29 mouse cellular contexts compared by ENCODE assay signal in the genomic region with DNA sequence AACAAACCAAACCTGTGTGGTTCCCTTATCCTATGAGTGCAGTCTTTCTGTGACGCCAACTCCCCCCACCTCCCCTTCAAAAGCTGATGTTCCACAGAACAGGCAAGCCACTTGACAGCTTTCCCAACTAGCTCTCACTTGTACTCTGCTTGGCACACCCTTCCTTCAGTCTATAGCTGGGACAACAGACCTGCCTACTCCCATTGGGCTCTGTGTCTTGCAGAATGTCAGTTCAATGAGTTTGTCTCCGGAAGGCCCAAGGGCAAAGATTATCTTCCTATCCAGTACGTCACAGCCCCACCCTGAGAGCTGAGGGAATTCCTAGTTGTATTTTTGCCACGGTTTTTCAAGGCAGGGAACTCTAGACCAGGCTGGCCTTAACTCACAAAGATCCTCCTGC. TPM values are rescaled to one million over a fixed set of nuclear protein-coding genes. Genes with fewer than 3 reads are reported as not detected.
DNase-seq lines count a peak whose midpoint lies in the region; ATAC-seq and TF ChIP-seq lines count a peak whose summit lies in the region.
"Had no signal": no experiment of that assay in that cellular context is flagged by ENCODE, and none has a peak within 500 bp of the region (broad histone marks: within the 10 kb centered on the region; RNA-seq: fewer than 3 reads in every experiment).

No protein-coding gene starts in this region.

- no peaks in the 10 kb centered on the region; the same call in 1 of the 2 replicates for H3K9me3 ChIP-seq in kidney, embryonic 15.5 days (replicated peaks)
- H3K9me3 ChIP-seq in intestine, embryonic 15.5 days: no peaks in the 10 kb centered on the region
- no peaks in the 10 kb centered on the region for H3K9me3 ChIP-seq in midbrain, postnatal 0 days (ENCODE audit: low read length)
- H3K9me3 ChIP-seq: G1E had no signal

- H3K27me3 ChIP-seq in kidney, embryonic 15.5 days: no peaks in the 10 kb centered on the region
- H3K27me3 ChIP-seq in intestine, embryonic 15.5 days (replicated peaks): no peaks in the 10 kb centered on the region
- no peaks in the 10 kb centered on the region for H3K27me3 ChIP-seq in midbrain, postnatal 0 days (ENCODE audit: insufficient read depth, low read length)
- H3K27me3 ChIP-seq: embryonic facial prominence, embryonic 12.5 days; forebrain, embryonic 13.5 days; heart, embryonic 12.5 days; limb, embryonic 15.5 days; neural tube, embryonic 13.5 days had no signal

- no peak for ATAC-seq in kidney, embryonic 15.5 days (replicated peaks; ENCODE audit: low FRiP score)
- peak; percentile 76 for ATAC-seq in intestine, embryonic 15.5 days
- ATAC-seq in midbrain, postnatal 0 days (ENCODE audit: low FRiP score): no peak
- ATAC-seq: forebrain, embryonic 13.5 days; hindbrain, embryonic 16.5 days had no signal

- H3K4me2 ChIP-seq in kidney, embryonic 15.5 days: no peak overlapping the region
- no peak overlapping the region for H3K4me2 ChIP-seq in intestine, embryonic 15.5 days (replicated peaks)
- H3K4me2 ChIP-seq in midbrain, postnatal 0 days (ENCODE audit: low read depth, low read length, poor library complexity, severe bottlenecking): no peak overlapping the region
- H3K4me2 ChIP-seq: embryonic facial prominence, embryonic 12.5 days; forebrain, embryonic 13.5 days; heart, embryonic 12.5 days; limb, embryonic 15.5 days; lung, embryonic 14.5 days; neural tube, embryonic 13.5 days had no signal

- peaks cover 41% of the 10 kb centered on the region for H3K36me3 ChIP-seq in kidney, embryonic 15.5 days
- H3K36me3 ChIP-seq in intestine, embryonic 15.5 days: 0 out of 2 replicates have a peak, but pooled peaks cover 4% of the 10 kb centered on the region
- no peaks in the 10 kb centered on the region for H3K36me3 ChIP-seq in midbrain, postnatal 0 days (ENCODE audit: insufficient read depth, low read length)

- DNase-seq in kidney, adult 11 months: no peak
- DNase-seq in spleen, adult 12 weeks (ENCODE audit: low spot score): peak; percentile 0
- no peak for DNase-seq in spleen, postnatal 4 days (ENCODE audit: low spot score in 2 of 2)
- peak; percentile 50 for DNase-seq in yolk sac, embryonic 10.5 days (ENCODE audit: low spot score)
- no peak for DNase-seq in right cerebral cortex, adult 18-20 months
- no peak for DNase-seq in midbrain, postnatal 0 days (ENCODE audit: low spot score)
- DNase-seq: adrenal gland, postnatal 25 days; cerebellum, adult 8-10 months; gastrocnemius, postnatal 10 days; heart, postnatal 10 days; kidney, adult 2 months; kidney, postnatal 25 days; layer of hippocampus, postnatal 36 days; lung, embryonic 14.5 days; lung, postnatal 4 days; midbrain, embryonic 14.5 days; right cerebral cortex, postnatal 4 days had no signal

- TF ChIP-seq CTCF in midbrain, postnatal 0 days (IDR thresholded peaks at IDR 0.05): no peak

- no peak overlapping the region for H3K4me3 ChIP-seq in kidney, embryonic 15.5 days (replicated peaks)
- no peak overlapping the region for H3K4me3 ChIP-seq in intestine, embryonic 15.5 days (replicated peaks)
- H3K4me3 ChIP-seq in midbrain, postnatal 0 days (ENCODE audit: low read depth, low read length): no peak overlapping the region
- H3K4me3 ChIP-seq: embryonic facial prominence, embryonic 12.5 days; forebrain, embryonic 13.5 days; heart, embryonic 12.5 days; hindbrain, embryonic 10.5 days; layer of hippocampus, adult 2 months; limb, embryonic 15.5 days; neural tube, embryonic 13.5 days had no signal

- peaks cover 17% of the 10 kb centered on the region for H3K4me1 ChIP-seq in kidney, embryonic 15.5 days
- H3K4me1 ChIP-seq in intestine, embryonic 15.5 days (replicated peaks): no peaks in the 10 kb centered on the region
- no peaks in the 10 kb centered on the region for H3K4me1 ChIP-seq in midbrain, postnatal 0 days (ENCODE audit: insufficient read depth, low read length)
- H3K4me1 ChIP-seq: forebrain, embryonic 13.5 days; hindbrain, embryonic 10.5 days; limb, embryonic 15.5 days; neural tube, embryonic 13.5 days had no signal

- no peak overlapping the region for H3K9ac ChIP-seq in kidney, embryonic 15.5 days
- H3K9ac ChIP-seq in intestine, embryonic 15.5 days: no peak overlapping the region
- no peak overlapping the region for H3K9ac ChIP-seq in midbrain, postnatal 0 days (replicated peaks; ENCODE audit: low read length, poor library complexity, severe bottlenecking)
- H3K9ac ChIP-seq: embryonic facial prominence, embryonic 12.5 days; forebrain, embryonic 13.5 days; heart, embryonic 12.5 days; limb, embryonic 15.5 days; liver, embryonic 14.5 days; lung, embryonic 14.5 days; neural tube, embryonic 13.5 days had no signal

- H3K27ac ChIP-seq in kidney, embryonic 15.5 days: peak overlapping the region; percentile 51; the same call in 1 of the 2 replicates
- H3K27ac ChIP-seq in intestine, embryonic 15.5 days: no peak overlapping the region
- no peak overlapping the region for H3K27ac ChIP-seq in midbrain, postnatal 0 days (ENCODE audit: low read depth, low read length)
- H3K27ac ChIP-seq: embryonic facial prominence, embryonic 12.5 days; forebrain, embryonic 13.5 days; hindbrain, embryonic 10.5 days; layer of hippocampus, adult 2 months; limb, embryonic 15.5 days; liver, embryonic 14.5 days; neural tube, embryonic 13.5 days had no signal

- WGBS in kidney, embryonic 15.5 days: 72% methylated on average over 4 of the region's 4 CpGs
- WGBS in intestine, embryonic 15.5 days: 54% methylated on average over 4 of the region's 4 CpGs
- 71% methylated on average over 4 of the region's 4 CpGs for WGBS in midbrain, postnatal 0 days

RNA-seq across cellular contexts. Expression of a gene that starts 12.0 kb away (rescaled TPM):
- polyA plus RNA-seq in kidney, embryonic 15.5 days (2015; fragmentation: Nextera tagmentation; extraction: Ambion mirVana): 63.7 and 66.7 TPM in 2 replicates
- polyA plus RNA-seq in intestine, embryonic 15.5 days (2015; fragmentation: Nextera tagmentation; extraction: Ambion mirVana): 101 and 106 TPM in 2 replicates
- total RNA-seq in midbrain, postnatal 0 days (2014; rRNA removed): 16.2 and 21.1 TPM in 2 replicates
- polyA plus RNA-seq in midbrain, postnatal 0 days (2015; fragmentation: Nextera tagmentation; extraction: Ambion mirVana): 11.7 and 12.3 TPM in 2 replicates

Comparison
In these comparisons a context has a peak if more than half of its experiments do, and no peak if none do; other contexts are left out.
1. DNase-seq: peak in spleen, adult 12 weeks (single experiment) and yolk sac, embryonic 10.5 days (single experiment); none in kidney, adult 11 months (single experiment), spleen, postnatal 4 days (0 of 2), right cerebral cortex, adult 18-20 months (single experiment) and midbrain, postnatal 0 days (single experiment).